Mouse (Mus musculus) right cerebral cortex, adult 2 months (tissue): ENCODE data around the gene Arntl2.

Experiments
- DNase-seq, 2 experiments: peaks; one replicate each; pipeline ENCODE4 v3.0.0; 2021 to 2022; ENCODE audit warnings: low spot score in 2 of 2

Arntl2 gene

DNA sequence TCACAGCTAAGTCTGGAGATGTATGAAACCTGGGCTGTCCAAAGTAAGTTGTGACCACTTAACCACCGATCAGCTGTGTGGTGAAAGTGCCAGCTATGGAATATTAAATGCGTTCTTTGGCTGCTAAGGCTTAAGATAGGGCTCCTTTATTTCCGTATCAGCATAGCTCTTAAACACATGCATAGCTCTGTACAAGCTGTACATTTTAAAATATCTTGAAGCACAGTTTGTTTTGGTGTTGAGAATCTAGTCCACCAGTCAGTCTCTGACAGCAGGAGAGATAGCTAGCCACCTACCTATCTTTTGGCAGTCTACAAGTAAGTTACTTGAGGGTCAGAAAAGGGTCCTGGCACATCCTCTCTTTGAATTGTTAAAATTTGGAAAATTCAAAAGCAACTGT lies 17.8 kb upstream of the Arntl2 start:
- no peak for DNase-seq

DNA sequence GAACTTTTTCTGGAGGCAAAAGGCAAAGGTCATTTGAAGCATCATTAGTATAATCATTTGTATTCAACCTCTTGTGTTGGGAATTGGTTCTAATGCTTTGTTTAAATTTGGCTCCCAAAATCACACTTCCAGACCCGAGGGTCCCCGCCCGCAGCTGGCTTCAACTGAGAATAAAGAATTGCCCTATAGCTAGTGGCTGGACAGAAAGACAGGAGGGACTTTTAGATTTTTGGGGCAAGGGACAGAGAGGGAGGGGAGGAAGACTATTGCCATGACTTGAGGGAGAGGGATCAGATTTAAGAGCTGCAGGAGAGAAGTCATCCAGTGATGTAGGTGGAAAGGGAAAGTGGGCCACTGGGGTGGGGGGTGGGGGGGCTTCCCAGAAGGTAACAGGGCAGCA lies 14.3 kb upstream of the Arntl2 start:
- DNase-seq: no peak

DNA sequence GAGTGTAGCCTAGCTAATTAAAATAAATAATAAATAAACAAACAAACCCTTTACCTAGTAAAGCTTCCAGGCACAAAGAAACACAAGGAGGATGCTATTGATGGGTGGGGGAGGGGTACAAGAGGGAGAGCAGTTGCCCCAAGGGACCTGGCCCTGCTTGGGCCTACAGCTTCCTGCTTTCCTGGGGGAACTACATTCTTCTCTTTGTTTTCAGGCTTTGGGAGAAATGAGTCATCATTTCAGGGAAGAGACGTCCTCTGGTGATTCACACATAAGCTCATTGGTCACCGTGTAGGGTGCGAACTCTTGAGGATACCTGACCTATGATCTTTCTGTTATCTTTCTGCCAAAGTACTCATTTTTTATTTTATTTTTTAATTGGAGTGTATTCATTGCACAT lies 2.3 kb upstream of the Arntl2 start:
- no peak for DNase-seq

DNA sequence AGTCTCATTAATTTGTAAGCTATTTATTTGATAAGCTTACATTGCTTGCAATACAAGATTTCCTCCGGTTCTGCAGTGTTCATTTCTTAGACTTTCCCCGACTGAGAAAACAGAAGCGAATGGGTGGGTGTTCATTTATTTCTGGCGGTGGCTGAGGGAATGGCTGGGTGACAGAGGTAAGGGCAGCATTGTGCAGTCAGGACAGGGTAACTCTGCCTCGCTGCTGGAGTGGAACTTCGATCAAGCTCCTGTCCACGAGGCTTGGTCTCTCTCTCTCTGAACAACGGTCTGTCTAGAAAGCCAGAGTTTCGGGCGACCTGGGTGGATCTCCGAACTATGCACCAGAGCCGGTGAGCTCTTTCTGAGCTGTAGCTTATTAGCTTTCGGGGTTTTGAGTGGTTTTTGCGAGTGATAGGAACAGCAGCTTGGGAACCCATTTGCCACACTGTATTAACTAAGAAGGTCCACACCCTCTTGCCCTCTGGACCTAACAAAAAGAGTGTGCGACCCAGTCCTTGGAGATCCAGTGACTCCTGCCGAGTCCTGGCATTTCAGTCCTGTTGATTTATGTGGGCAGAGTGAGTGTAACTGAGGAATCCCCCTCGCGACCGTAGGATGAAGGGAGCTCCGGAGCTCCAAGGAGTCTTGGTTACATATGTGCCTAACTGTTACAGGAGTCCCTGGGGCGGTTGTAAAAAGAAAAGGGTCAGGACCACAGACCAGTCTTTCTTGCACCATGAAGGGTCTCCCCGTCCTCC lies 510 bp upstream of the Arntl2 start:
- peak; percentile 12 for DNase-seq

DNA sequence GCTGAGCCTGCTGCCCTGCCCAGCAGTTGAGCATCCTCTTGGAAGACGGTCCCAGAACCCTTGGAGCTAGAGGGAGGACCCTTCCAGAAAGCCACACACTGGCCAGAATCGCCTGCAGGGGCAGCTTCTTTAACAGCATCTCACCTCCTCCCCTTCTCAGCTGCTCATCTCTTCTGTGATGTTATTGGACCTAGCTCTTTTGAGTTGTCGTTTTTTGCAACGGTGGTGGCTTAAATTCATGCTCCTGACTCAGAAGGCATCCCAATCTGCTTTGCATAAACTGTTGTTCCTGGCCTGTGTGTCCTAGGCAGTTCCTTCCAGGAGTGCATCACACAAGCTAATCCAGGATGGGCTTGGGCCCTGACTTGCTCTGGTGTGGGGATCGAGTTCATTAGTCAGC lies 1.6 kb downstream of the Arntl2 start:
- no peak for DNase-seq

DNA sequence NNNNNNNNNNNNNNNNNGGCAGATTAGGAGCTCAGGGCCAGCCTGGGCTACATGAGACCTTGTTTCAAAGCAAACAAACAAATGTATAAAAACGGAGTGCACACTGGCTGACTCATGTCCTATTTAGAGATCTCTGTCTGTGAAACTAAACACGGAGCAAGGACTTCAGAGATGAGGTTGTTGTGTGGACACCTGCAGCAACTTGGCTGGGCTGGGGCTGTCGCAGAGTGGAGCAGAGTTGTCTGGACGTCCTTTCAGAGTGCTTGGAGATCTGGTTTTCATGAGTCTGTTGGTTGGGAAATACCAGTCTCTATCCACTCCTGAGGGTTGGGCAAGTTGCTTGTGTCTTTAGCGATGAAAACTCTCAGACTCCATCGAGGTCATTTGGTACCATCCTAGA lies 14.1 kb downstream of the Arntl2 start:
- no peak for DNase-seq

DNA sequence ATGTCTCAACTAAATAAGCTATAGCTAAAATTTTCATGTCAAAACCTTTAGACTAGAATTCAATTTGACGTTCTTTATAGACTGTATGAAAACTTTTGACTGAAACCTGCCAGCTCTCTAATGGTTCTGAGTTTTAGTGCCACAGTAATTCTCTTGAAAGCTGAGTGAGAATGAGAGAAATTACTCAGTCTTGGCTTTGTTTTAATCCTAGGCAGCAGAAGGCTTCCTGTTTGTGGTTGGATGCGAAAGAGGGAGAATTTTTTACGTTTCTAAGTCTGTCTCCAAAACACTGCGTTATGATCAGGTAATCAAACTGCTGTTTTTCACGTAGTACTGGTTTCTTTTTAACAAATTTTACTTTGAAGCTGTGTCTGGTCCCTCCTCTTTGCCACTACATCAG lies 17.2 kb downstream of the Arntl2 start:
- no peak for DNase-seq

DNA sequence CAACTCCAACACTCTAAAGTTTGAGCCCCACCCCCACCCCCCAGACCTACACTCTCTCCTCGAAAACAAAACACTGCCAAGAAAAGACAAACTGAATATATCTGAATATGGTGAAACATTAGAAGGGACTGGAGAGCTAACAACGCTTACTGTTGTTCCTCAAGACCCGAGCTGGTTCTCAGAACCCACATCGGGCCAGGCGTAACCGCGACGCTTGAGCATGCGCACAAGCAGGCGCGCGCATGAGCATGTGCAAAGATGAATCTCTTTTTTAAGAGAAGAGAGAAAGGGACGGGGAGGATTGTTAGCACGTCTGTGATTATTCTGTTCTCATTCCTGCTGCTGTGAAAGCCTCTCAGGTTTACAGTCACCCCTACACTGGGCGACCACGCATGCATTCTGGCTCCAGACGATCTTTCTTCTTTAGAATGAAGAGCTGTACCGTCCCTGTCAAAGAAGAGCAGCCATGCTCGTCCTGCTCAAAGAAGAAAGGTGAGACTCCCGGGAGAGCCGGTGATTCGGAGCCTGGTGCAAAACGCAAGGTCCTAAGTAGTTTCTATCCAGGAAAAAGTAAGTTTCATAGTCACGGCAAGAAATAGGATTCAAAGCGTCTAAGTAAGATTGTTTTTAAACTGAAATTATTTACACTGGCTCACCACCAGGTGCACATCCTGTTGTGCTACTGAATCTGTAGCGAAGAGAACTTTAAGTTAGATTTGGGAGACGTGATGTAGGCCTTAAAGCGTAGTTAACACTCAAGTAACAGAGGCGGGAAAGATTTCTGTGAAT lies 24.5 kb downstream of the Arntl2 start:
- DNase-seq: no peak

DNA sequence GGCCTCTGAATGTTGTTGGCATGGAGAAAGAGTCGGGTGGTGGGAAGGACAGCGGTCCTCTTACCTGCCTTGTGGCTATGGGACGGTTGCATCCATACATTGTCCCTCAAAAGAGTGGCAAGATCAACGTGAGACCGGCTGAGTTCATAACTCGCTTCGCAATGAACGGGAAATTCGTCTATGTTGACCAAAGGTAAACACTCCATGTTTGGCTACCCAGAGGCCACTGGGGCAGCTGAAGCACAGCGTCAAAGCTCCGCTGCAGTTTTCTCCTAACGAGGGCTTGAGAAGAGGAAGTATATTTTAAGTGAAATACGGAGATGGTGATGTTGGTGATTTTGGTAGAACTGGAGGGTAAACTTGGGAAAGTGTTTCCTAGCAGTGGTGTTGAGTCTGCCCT lies 26.1 kb downstream of the Arntl2 start:
- DNase-seq: no peak

DNA sequence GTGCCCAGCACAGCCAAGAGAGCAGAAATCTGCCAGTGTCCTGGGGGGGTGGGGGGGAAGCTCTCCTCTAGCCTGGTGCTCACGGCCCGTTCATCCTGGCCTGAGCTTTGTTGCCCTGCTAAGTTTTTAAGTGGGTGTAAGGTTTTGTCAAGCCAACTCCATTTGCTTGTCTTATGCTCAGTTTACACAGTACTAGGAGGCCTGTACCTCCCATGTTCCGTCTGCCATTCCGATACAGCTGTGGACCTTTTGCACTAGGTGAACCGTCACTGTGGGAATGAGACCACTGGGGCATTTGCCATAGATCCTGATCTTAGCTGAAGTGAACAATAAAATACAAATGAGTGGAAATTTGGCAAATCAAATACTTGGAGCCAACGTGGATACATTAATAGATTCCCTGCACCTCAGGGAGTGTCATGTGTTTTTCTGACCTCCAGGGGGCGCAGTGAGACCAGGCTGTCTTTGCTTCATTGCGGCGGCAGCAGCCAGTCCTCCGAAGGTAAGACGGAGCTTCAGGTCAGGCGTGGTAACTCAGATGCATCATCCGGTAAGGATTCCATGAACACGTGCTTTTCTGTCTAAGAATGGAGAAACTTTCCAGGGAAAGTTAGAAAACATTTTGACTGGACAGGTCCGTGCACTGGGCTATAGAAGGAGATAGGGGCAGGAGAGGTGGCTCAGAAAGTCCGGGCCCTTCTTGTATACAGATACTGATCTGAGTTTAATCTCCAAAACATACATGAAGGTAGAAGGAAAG lies 29.1 kb downstream of the Arntl2 start:
- DNase-seq: peak; percentile 68 to 72

DNA sequence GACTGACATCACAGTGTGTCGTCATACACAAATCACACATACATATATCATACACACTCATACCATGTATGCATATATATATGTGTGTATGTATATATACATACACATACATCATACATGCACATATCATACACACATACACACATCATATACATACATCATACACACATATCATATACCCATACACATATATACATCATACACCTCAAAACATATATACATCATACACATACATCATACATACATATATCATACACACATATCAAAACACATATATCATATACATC lies 29.6 kb downstream of the Arntl2 start:
- DNase-seq: no peak

DNA sequence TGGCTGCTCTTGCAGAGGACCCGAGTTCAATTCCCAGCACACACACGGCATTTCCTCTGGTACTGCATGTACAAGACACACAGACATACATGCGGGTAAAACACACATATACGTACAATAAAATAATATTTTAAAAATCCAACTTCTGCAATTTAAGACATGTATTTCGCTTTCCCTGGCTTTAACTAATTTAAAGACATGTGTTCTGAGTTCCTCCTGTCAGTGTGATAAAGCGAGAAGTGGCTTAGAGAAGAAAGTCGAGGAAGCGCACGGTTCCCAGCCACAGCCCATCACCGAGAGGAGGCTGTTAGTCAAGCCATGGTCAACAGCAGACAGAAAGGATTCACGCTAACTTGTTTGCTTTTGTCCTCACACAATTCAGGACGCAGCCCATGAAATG lies 35.5 kb downstream of the Arntl2 start:
- DNase-seq: no peak

DNA sequence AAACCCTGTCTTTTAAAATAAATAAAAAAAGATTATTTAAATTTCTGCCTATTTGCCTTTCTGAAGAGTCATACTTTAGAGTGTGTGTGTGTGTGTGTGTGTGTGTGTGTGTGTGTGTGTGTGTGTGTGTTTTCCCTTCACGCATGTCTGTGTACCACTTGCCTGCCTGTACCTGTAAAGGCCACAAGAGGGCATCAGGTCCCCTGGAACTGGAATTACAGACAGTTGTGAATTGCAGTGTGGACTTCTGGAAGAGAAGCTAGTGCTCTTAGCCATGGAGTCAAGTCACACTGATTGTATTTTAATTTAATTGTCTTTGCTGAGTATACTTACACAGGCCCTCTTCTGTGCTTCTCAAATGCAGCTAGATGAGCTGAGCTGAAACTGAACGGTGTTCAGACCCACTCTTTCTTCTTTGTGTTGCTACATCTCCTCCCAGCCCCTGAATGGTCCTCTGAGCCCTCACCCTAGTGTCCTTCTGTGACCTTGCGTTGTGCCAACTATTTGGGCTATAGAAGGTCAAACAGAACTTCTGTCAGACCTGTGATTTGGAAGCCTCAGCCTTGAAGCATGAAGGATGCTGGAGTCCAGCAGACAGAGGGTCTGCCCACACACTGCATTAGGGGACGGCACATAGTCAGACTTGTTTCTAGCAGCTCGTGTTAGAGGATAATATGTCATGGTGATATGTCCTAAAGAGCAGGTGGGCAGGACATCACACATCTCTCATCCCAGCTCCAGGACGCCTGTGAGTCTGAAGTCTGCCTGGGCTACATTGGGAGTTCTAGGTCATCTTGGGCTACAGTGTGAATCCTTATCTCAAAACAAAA lies 37.8 kb downstream of the Arntl2 start:
- peak; percentile 49 to 66 for DNase-seq

DNA sequence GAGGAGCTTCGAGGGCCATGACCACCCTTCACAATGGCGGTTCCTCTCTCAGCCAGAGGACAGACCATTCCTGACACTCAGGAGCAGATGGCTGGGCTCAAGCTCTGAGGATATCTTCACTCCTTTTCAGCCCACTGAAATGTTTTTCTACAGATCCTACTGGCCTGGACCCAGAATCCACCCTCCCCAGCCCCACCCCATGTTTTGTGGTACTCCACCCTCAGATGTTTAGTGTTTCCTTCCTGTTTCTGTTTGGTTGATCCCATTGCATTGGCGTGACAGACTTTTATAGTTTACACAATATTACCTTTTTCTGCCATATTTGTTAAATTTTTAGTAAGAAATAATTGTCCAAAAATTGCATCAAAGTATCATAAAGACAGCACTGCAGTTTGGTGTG lies 38.5 kb downstream of the Arntl2 start:
- no peak for DNase-seq

DNA sequence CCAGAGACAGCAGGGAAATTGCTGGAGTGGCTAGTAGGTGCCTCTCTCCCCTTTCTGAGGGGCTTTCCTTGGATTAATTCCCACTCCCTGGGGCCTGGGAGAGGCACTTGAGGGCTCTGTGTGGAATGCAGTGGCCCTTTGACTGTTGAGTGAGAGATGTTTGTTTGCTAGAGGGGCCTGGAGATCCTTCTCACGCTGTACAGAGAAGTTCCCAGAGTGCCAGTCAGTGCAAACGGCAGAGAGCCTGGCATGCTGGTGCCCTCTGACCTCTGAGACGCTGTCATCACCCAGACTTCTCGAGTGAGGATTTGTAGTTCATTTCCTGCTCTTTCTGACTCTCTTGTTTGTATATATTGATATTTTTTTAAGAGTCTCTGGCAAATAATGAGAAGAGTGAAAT lies 39.9 kb downstream of the Arntl2 start:
- DNase-seq: no peak

DNA sequence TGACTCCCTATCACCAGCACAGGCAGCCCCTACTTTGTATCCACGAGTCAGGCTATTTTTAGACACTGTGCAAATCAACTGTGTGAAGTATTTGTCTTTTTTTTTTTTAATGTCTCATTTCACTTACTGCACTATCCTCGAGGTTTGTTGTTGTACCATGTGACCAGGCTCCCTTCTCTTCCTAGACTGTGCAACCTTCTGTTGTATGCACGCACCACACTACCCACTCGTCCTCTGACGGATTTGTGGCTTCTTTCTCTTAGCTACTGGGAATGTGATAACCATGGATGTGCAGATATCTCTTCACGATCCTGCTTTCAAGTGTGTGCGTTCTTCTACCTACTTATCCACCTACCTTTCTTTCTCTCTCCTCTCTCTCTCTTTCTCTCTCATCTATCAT lies 41.5 kb downstream of the Arntl2 start:
- no peak for DNase-seq

DNA sequence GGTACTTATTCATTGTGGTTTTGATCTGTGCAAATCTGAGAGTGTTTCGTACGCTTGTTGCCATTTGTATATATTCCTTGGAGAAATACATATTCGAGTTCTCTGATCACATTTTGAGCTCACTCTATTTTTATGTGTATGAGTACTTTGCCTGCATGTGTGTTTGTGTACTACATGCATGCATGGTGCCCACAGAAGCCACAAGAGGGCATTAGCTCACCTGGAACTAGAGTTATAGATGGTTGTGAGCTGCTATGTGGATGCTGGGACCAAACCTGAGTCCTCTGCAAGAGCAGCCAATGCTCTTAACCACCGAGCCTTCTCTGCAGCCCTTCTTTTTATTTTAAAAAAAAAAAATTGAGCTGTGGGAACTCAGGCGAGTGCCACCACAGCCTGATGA lies 42.5 kb downstream of the Arntl2 start:
- DNase-seq: no peak

DNA sequence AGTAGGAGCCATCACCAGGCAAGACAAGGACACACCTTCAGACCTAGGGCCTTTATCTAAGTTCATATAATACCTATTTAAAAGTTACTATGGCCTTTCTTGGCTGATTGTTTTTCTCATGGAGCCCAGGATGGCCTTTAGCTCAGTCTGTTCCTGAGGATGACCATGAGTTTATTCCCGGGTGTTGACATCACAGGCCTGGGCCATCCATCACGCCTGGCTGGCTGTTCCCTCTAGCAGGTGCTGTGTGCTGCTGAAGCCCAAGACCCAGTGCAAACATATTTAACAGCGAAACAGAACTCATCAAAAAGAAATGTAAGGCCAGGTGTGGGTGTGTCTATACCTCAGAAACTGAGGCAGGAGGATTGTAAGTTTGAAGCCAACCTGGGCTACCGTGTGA lies 43.0 kb downstream of the Arntl2 start:
- no peak for DNase-seq

DNA sequence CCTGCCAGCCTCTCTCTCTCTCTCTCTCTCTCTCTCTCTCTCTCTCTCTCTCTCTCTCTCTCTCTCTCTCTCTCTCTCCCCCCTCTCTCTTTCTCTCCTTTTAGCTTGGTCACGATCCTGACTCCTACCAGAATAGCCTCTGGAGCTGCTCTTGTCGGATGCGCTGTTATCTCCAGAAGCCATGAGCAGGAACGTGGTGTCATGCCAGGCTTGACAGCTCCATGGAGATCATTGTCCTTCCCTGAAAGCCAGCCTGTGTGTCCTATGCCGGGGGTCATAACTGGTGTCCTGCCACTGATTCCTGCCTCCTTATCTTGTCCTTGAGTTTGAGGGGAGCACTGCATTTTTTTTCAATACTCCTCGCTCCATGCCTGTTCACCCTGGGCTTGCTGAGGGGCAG lies 49.0 kb downstream of the Arntl2 start:
- no peak for DNase-seq

DNA sequence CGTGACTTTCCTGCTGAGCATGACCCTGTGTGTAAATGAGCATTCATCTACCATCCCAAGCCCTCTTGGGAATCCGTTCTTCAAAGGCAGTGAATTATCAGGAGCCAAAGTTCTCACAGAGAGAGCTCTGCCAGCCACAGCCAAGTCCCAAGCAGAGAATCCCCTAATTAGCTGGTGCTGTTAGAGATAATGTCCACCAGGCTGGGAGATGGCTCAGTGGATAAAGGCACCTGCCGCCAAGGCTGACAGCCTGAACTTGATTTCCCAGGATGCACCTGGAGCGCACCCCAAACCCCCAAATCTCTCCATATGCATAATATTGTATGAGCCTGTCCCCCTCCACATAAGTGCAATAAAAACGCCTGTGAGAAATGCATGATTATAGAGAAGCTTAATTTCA lies 49.5 kb downstream of the Arntl2 start:
- DNase-seq: no peak

DNA sequence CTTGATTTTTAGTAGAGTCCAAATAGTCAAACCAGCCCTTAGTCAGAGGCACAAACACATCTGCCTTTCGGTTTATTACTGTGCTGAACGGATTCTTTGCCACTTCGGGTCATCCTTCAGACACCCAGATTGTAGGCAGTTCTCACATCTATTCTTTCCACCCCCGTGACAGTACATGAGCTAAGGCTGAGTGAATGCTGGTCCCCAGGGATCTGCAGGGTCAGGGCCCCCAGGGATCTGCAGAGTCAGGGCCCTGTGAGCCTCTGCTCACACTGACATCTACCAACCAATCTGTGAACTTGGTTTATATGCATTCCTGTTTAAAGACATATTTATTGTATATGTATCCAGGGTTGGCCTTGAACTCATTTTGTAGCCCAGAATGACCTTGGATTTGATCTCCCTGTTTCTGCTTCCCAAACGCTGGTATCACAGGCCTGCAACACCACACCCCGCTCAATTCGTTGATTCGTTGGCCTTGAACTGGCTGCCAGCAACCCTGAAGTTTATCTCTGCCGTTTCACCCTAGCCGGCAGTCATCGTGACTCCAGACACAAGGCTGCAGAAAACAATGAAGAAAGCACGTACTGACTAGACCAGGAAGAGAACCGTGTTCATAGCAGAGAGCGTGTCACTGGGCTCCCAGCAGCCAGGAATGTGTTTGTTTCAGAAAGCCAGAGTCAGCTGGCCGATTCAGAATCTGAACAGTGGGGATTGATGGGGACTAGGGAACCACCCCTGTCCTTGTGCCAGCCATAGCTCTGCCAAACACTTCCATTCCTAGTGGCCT lies 50.3 kb downstream of the Arntl2 start:
- no peak for DNase-seq
